Mouse (Mus musculus) E14TG2a.4 (cell line): Measurements from ENCODE around the gene T2.

Experiments used
- H3K27me3 ChIP-seq: 2 replicates; pipeline ENCODE4 v1.6.1; 2014; ENCODE audit warnings: low read length, control low read depth; ENCODE audit not compliant: insufficient read depth
- H3K36me3 ChIP-seq: 2 replicates; pipeline ENCODE4 v1.6.1; 2014; ENCODE audit warnings: low read length, control low read depth; ENCODE audit not compliant: insufficient read depth
- H3K4me1 ChIP-seq: replicated peaks from 2 replicates; pipeline ENCODE4 v1.6.1; 2014; ENCODE audit warnings: low read depth, low read length, control low read depth
- H3K4me3 ChIP-seq: replicated peaks from 2 replicates; pipeline ENCODE4 v1.5.1; 2014; ENCODE audit warnings: mild to moderate bottlenecking, low read length
- H3K9me3 ChIP-seq: 2 replicates; pipeline ENCODE4 v1.6.1; 2014; ENCODE audit warnings: low read length, control low read depth
- CTCF ChIP-seq: conservative IDR thresholded peaks from 2 replicates; pipeline ENCODE4 v1.5.1; 2014; ENCODE audit warnings: low read length
- NANOG ChIP-seq: IDR thresholded peaks from 2 replicates; pipeline ENCODE4 v1.6.1; 2014; ENCODE audit warnings: borderline replicate concordance, low read length, mixed read lengths
- POU5F1 ChIP-seq: IDR thresholded peaks from 2 replicates; pipeline ENCODE4 v1.6.1; 2014; ENCODE audit warnings: low read length, borderline replicate concordance

The T2 gene

DNA sequence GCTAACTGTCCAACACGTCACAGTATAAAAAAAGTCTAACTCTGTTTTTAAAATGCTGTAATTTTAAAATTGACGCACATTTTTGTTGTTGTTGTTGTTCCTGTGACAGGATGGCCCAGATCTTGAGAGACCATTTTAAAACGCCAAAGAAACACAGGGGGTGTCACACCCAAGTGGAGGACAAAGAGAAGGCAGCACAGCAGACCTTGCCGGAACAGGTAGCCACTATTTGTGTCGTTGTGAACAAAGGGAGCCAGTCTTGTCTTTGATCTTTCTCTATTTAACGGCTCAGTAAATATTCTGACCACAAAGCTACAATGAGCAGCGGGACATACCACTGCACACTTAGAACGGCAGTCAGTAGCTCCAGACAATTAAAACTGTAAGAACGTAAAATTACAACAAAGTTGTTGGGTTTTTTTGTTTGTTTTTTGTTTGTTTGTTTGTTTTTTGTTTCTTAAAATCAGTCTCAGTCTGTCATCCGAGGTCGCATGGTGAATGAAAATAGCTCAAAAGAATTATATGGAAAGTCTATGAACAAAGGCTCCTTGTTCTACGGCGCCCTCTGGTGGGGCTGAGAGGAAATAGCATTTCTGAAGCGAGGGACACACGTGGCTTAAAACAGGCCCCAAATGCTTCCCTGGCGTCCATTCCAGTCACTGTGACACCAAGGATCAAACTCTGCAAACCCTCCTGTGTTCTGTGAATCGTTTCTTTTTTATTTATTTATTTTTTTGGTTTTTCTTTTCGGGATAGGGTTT, 16.7 kb downstream of the T2 start:
- H3K9me3 ChIP-seq: no peaks in the 10 kb centered on the region
- no peaks in the 10 kb centered on the region for H3K36me3 ChIP-seq
- H3K4me1 ChIP-seq: peaks cover 81% of the 10 kb centered on the region
- peak overlapping the region; percentile 50 for H3K4me3 ChIP-seq
- TF ChIP-seq CTCF: peak; percentile 72
- no peak for TF ChIP-seq NANOG
- peaks cover 2% of the 10 kb centered on the region; the same call in 1 of the 2 replicates for H3K27me3 ChIP-seq

DNA sequence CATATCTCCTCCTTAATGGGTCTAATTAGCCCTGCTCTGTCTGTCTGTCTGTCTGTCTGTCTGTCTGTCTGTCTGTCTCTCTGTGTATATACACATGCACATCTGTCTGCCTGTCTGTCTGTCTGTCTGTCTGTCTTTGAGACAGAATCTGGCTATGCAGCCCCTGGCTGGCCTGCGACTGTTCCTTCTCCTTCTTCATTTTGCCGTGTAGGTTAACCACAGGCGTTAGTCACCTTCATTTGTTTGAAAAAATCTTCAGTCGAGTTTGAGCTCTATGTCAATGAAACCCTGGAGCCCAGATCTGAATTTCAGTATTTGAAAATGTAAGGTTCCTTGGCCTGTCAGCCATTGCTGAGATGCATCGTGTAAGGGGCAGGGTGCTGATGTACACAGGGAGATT, 21.5 kb downstream of the T2 start:
- no peak for TF ChIP-seq CTCF
- TF ChIP-seq POU5F1: no peak
- TF ChIP-seq NANOG: no peak
- H3K9me3 ChIP-seq: no peaks in the 10 kb centered on the region
- peaks cover 16% of the 10 kb centered on the region for H3K27me3 ChIP-seq
- no peaks in the 10 kb centered on the region for H3K36me3 ChIP-seq
- H3K4me3 ChIP-seq: no peak overlapping the region
- H3K4me1 ChIP-seq: peaks cover 42% of the 10 kb centered on the region

DNA sequence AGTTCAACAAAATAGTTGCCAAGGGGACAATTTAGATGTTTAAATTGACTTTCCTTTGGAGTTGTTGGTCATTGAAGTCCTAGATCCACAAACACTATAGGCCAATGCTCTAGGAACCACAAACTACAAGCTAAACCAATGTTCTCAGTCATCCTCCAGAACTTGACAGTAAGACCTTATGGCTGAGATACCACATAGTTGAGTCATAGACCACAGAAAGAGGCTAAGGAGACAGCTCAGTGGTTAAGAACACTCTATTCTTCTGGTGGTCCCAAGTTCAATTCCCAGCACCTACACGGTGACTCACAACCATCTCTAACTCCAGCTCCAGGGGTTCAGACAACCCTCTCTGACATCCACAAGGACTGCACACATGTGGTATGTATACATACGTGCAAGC, 29.6 kb downstream of the T2 start:
- H3K4me1 ChIP-seq: peaks cover 33% of the 10 kb centered on the region
- no peak for TF ChIP-seq CTCF
- TF ChIP-seq NANOG: no peak
- no peak for TF ChIP-seq POU5F1
- H3K27me3 ChIP-seq: peaks cover 27% of the 10 kb centered on the region
- no peaks in the 10 kb centered on the region for H3K9me3 ChIP-seq
- H3K36me3 ChIP-seq: no peaks in the 10 kb centered on the region
- H3K4me3 ChIP-seq: no peak overlapping the region

DNA sequence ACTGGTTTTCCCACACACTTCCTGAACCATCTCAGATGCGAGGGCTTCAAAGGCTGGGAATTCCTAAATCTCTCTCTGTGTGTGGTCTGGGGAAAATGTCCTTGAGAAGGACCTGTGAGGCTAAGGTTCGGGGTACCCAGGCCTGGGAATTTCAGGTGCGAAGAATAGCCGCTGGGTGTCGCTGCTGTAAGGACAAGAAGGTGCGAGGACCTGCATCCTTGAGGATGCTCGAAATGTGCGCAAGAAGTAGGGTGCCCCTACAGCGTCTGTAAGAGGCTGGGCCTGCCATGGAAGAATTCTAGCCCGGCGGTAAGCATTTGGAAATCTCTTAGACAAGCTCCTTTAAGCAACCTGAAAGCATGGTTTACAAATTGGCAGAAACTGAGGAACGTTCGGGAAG, 32.7 kb downstream of the T2 start:
- Histone ChIP-seq H3K9me3 (no peaks in the 10 kb centered on the region), H3K27me3 (peaks cover 35% of the 10 kb centered on the region), H3K4me3 (0 out of 2 replicates have a peak overlapping the region, but pooled peaks have one; percentile 68), H3K4me1 (peaks cover 44% of the 10 kb centered on the region), H3K36me3 (no peaks in the 10 kb centered on the region)
- TF ChIP-seq POU5F1 (no peak), NANOG (no peak), CTCF (peak; percentile 43)

DNA sequence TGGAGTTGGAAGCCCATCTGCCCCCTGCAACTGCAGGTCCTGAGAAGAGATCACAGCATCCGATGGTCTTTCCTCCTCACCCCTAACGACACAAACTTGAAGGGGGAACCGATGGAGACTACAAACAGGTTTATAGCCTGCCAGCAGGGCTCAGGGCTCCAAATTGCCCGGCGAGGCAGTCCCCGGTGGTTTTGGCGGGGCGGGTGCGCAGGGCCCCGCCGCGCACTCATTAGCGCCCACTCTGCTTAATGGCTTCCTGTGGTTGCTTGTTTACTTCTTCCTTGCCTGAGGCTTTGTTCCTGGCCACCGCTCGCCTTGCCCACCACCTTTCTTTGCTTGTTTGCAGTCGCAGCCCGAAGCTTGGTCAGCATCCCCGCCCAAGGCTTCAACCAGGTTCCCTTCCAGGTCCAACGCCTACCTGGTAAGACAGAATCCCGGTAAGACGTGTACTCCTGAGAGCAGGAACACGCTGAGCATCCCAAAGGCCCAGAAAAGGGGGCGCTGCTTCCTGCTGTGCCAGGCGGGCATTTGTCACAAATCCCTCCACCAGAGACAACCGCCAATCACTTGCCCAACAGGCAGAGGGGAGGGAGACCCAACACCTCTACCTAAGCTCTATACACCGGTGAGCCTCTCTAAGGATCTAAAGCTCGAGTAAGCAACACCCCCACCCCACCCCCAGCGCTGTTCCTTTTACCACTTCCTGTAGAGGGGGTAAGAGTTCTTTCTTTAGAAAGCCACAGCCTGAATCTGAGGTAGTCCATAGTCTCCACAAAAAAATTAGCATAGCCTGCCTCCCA, 33.4 kb downstream of the T2 start:
- peak overlapping the region; percentile 68 for H3K4me3 ChIP-seq
- no peaks in the 10 kb centered on the region for H3K36me3 ChIP-seq
- no peaks in the 10 kb centered on the region for H3K9me3 ChIP-seq
- peaks cover 48% of the 10 kb centered on the region for H3K4me1 ChIP-seq
- peaks cover 35% of the 10 kb centered on the region for H3K27me3 ChIP-seq
- TF ChIP-seq CTCF (no peak), NANOG (no peak; the same call in 1 of the 2 replicates)

DNA sequence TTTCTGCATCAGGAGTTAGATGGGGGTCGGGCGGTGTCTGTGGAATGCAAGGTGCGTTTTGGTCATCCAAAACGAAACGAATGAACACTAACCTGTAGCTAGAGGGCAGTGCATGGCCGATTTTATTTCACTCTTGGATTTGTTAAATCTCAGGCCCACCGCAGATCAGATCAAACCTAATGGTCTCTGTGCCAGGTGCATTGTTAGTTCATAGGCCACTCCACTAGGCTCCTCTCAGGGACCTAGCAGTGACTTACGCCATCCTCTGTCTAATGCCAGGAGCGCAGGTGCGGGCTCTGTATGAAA, 34.0 kb downstream of the T2 start:
- Histone ChIP-seq H3K4me3 (peak overlapping the region; percentile 68), H3K9me3 (no peaks in the 10 kb centered on the region), H3K4me1 (peaks cover 48% of the 10 kb centered on the region), H3K27me3 (peaks cover 35% of the 10 kb centered on the region), H3K36me3 (no peaks in the 10 kb centered on the region)
- TF ChIP-seq CTCF (no peak), NANOG (no peak), POU5F1 (no peak)

DNA sequence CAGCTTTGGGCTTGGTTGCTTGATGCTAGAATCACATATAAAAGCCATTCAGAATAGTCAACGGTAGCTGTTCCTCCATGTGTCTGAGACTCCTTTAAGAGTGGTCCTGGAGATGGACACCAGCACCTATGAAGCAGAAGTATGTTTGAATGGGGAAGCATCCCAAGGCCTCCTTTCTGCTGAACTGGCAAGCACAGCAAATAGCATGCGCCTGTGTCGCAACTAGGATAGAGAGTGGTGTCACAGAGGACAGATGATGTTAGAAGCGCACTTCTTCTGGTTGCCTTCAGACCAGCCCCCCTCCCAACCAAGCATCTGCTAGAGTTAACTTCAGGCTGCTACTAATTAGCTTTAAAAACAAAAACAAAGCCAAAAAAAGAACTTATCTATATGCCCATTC, 34.7 kb downstream of the T2 start:
- H3K9me3 ChIP-seq: no peaks in the 10 kb centered on the region
- H3K27me3 ChIP-seq: peaks cover 35% of the 10 kb centered on the region
- H3K36me3 ChIP-seq: no peaks in the 10 kb centered on the region
- H3K4me1 ChIP-seq: peaks cover 48% of the 10 kb centered on the region
- TF ChIP-seq NANOG (no peak), POU5F1 (no peak), CTCF (no peak)
- H3K4me3 ChIP-seq: no peak overlapping the region

DNA sequence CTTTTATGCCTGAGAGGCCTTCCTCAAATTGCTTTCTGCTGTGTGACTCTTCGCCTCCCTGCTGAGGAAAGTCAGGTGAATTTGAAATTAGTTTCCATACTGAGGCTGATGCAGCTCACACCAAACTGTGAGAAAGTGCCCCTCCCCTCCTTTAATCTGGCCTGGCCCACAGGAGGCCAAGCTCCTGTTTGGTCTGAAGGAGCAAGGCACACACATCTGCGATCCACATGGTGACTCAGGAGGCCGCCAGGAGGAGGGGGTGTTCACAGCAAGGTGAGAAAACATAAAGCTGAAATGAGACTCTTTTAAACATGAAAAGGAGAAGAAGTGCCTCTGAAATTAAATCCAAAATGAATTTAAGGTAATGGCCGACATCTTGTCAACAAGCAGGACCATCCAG, 40.6 kb downstream of the T2 start:
- TF ChIP-seq CTCF (no peak), NANOG (no peak), POU5F1 (no peak)
- H3K36me3 ChIP-seq: no peaks in the 10 kb centered on the region
- H3K4me3 ChIP-seq: no peak overlapping the region
- no peaks in the 10 kb centered on the region for H3K9me3 ChIP-seq
- peaks cover 6% of the 10 kb centered on the region; the same call in 1 of the 2 replicates for H3K27me3 ChIP-seq
- H3K4me1 ChIP-seq: peaks cover 51% of the 10 kb centered on the region
